Mouse (Mus musculus) stomach, embryonic 15.5 days (tissue): ENCODE data around the gene Kcnd3. TPM values are rescaled to one million over a fixed set of nuclear protein-coding genes. Genes with fewer than 3 reads are reported as not detected.

Experiments
- ATAC-seq: fragments of 200-750 bp; cut with Nextera tagmentation; 2 replicates; pipeline ENCODE4 v1.8.0; 2017; ENCODE audit warnings: low read depth, moderate number of reproducible peaks, moderate TSS enrichment; ENCODE audit not compliant: insufficient read depth, low FRiP score
- H3K27ac ChIP-seq: fragments of 300-500 bp; sonication (generic); 2 replicates; pipeline ENCODE4 v1.5.1; 2015; ENCODE audit warnings: mild to moderate bottlenecking, inconsistent platforms
- H3K27me3 ChIP-seq: fragments of 300-500 bp; sonication (generic); replicated peaks from 2 replicates; pipeline ENCODE4 v1.6.1; 2015; ENCODE audit warnings: inconsistent platforms
- H3K36me3 ChIP-seq: fragments of 300-500 bp; sonication (generic); 2 replicates; pipeline ENCODE4 v1.6.1; 2015; ENCODE audit warnings: inconsistent platforms
- H3K4me1 ChIP-seq: fragments of 300-500 bp; sonication (generic); 2 replicates; pipeline ENCODE4 v1.6.1; 2015; ENCODE audit warnings: inconsistent platforms
- H3K4me2 ChIP-seq: fragments of 300-500 bp; sonication (generic); 2 replicates; pipeline ENCODE4 v1.6.1; 2015; ENCODE audit warnings: mild to moderate bottlenecking, inconsistent platforms
- H3K4me3 ChIP-seq: fragments of 300-500 bp; sonication (generic); replicated peaks from 2 replicates; pipeline ENCODE4 v1.5.1; 2015; ENCODE audit warnings: inconsistent platforms
- H3K9ac ChIP-seq: fragments of 300-500 bp; sonication (generic); 2 replicates; pipeline ENCODE4 v1.6.1; 2015; ENCODE audit warnings: inconsistent platforms
- H3K9me3 ChIP-seq: fragments of 300-500 bp; sonication (generic); 2 replicates; pipeline ENCODE4 v1.6.1; 2016; ENCODE audit warnings: inconsistent platforms
- WGBS: fragments of 180-500 bp; shearing (Covaris S2); methylation state at CpG from one replicate; pipeline ENCODE4 v1.1.7; 2015; 5-methylcytosine and 5-hydroxymethylcytosine counted together
- polyA plus RNA-seq: library from polyadenylated mRNA; unstranded; fragments of >200 nt; fragmentation: Nextera tagmentation; extraction: Ambion mirVana; gene quantifications from 2 replicates; pipeline ENCODE4 v1.2.1, GENCODE M21; 2015

The Kcnd3 gene
- polyA plus RNA-seq, 1 experiment from 2014 or later, result 6.2 TPM

DNA sequence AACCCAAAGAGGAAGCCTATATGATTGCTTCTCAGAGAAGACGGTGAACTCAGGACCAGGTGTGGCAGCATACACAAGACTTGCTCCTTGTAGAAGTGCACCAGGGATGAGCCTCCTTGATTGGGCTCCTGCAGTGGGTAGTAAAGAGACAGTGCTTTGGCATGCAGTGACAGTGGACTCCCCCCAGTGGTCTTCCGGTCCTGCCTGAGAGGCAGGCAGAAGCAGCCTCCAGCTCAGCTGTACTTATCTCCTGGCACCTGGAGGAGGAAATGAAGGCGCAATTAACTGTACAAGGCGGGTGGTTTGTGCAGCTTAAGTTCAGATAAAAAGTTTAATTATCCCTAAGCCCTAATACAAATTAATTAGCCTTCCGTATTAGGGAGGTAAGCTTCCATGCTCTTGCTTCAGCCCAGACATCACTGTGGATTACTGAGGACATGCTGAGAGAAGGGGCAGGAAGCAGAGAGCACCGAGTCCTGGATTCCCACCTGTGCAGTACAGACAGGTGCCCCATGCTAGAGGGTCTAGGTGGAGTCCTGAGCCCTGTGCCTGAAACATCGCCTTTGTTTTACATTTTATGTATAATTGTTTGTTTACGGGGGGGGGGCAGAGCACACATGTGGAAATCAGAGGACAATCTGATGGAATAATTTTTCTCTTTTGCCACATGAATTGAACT is 196.9 kb downstream of the Kcnd3 start:
- H3K27ac ChIP-seq, result no peak overlapping the region
- H3K36me3 ChIP-seq, result no peaks in the 10 kb centered on the region
- H3K4me1 ChIP-seq, result no peaks in the 10 kb centered on the region
- H3K9me3 ChIP-seq, result no peaks in the 10 kb centered on the region
- no peak overlapping the region for H3K9ac ChIP-seq
- 71% methylated on average over 8 of the region's 8 CpGs for WGBS
- no peak for ATAC-seq
- no peaks in the 10 kb centered on the region for H3K27me3 ChIP-seq
- H3K4me2 ChIP-seq, result no peak overlapping the region
- H3K4me3 ChIP-seq, result no peak overlapping the region

DNA sequence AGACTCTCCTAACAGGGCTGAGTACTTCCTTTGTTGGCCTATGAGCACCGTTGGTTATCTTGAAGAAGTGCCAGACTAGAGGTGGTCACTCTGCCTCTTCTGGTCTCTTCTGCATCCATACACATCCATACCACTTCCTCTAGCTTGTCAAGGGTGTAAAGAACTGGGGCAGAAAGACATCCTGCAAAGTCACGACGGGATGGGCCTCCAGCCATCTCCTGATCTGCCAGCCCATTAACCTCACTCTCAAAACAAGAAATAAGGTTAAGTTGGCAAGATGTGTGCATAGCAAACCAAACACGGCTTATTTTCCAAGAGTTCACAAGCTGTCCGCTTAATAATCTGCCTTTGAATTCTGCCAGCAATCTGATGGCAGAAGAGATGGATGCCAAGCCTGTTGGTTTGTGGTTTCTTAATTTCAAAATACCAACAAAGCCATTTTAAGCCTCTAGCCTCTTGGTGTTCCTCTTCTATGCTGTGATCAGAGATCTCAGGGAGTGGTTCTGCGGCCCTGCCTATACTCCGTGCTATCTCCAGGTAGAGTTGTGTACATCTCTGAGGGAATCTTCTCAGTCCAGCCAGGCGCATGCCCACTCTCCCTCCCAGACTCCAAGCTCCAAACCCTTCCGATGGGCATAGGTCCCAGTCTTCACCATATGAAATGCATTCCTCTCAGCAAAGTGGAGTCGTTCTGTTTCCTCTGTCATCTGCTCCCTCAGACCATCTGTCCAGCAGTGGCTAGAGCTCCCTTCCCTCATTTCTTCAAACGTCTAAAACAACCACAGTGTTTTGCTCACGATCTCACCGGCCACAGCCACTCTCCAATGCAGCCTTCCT is 201.6 kb downstream of the Kcnd3 start:
- WGBS, result 84% methylated on average over 13 of the region's 13 CpGs
- H3K36me3 ChIP-seq, result no peaks in the 10 kb centered on the region
- H3K9ac ChIP-seq, result no peak overlapping the region
- H3K4me1 ChIP-seq, result no peaks in the 10 kb centered on the region
- no peaks in the 10 kb centered on the region for H3K9me3 ChIP-seq
- ATAC-seq, result no peak
- no peak overlapping the region for H3K27ac ChIP-seq
- H3K4me2 ChIP-seq, result no peak overlapping the region
- H3K27me3 ChIP-seq, result no peaks in the 10 kb centered on the region
- no peak overlapping the region for H3K4me3 ChIP-seq

GRCm38 (mm10) chr3:105655031-105655585 is 203.0 kb downstream of the Kcnd3 start:
- Histone ChIP-seq H3K4me3 (no peak overlapping the region), H3K9ac (no peak overlapping the region), H3K9me3 (no peaks in the 10 kb centered on the region), H3K27ac (no peak overlapping the region), H3K36me3 (no peaks in the 10 kb centered on the region), H3K4me1 (no peaks in the 10 kb centered on the region), H3K4me2 (no peak overlapping the region), H3K27me3 (no peaks in the 10 kb centered on the region)
- WGBS, result 87% methylated on average over 11 of the region's 11 CpGs
- ATAC-seq, result no peak

DNA sequence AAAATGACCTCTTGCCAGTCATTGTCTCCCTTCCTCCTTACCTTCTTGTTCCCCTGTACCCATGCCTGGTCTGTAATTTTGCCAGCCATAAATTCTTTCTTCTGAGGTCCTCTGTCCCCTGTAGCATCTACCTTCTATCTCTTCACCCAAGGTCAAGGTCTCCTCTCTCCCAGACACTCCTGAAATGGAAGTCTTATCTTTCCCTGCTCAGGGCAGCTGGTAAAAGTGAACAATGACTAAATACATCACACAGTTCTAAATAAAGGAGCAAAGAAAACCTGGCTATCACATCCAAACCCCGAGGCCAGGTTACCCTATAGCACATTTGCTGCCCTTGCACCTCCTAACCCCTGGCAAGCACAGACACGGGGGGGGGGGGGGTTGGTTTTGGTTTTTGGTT is 208.4 kb downstream of the Kcnd3 start:
- no peak overlapping the region for H3K9ac ChIP-seq
- no peaks in the 10 kb centered on the region for H3K9me3 ChIP-seq
- no peaks in the 10 kb centered on the region for H3K4me1 ChIP-seq
- ATAC-seq, result no peak
- no peak overlapping the region for H3K27ac ChIP-seq
- H3K27me3 ChIP-seq, result no peaks in the 10 kb centered on the region
- 45% methylated on average over 2 of the region's 2 CpGs for WGBS
- H3K36me3 ChIP-seq, result no peaks in the 10 kb centered on the region
- no peak overlapping the region for H3K4me2 ChIP-seq
- no peak overlapping the region for H3K4me3 ChIP-seq

GRCm38 (mm10) chr3:105663043-105663442 is 210.9 kb downstream of the Kcnd3 start:
- Histone ChIP-seq H3K36me3 (no peaks in the 10 kb centered on the region), H3K27ac (no peak overlapping the region), H3K4me2 (no peak overlapping the region), H3K9me3 (no peaks in the 10 kb centered on the region), H3K27me3 (no peaks in the 10 kb centered on the region), H3K4me1 (no peaks in the 10 kb centered on the region), H3K4me3 (no peak overlapping the region), H3K9ac (no peak overlapping the region)
- WGBS, result 44% methylated on average over 8 of the region's 8 CpGs
- ATAC-seq, result no peak

DNA sequence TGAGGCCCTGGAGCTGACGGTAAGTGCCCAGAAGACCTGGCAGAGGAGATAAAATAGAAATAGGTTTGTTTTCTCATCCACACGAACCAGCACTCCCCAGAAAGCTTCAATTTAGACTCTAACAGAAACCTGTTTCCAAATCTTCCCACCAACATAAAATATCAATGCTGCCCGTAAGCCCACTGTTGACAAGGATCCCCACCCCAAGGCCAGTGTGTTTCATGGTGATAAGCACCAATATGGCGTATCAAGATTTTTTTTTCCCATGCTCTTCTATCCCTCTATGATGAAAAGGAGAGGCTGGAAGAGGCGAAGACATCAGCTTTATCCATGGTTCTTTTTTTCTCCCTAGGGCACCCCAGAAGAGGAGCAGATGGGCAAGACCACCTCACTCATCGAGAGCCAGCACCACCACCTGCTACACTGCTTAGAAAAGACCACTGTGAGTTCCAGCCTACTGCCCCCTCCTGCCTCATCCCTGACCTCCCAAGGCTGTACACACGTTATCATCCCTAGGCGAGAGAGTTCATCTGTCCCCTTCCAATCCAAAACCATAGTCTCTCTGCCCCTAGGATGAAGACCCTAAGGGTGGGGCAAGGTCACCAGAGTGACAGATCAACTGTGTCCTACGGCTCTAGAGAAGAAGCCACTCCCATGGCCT is 213.1 kb downstream of the Kcnd3 start:
- H3K9ac ChIP-seq, result no peak overlapping the region
- H3K4me1 ChIP-seq, result no peaks in the 10 kb centered on the region
- no peaks in the 10 kb centered on the region for H3K27me3 ChIP-seq
- H3K4me3 ChIP-seq, result no peak overlapping the region
- H3K27ac ChIP-seq, result no peak overlapping the region
- no peaks in the 10 kb centered on the region for H3K9me3 ChIP-seq
- WGBS, result 77% methylated on average over 9 of the region's 9 CpGs
- no peaks in the 10 kb centered on the region for H3K36me3 ChIP-seq
- no peak overlapping the region for H3K4me2 ChIP-seq
- no peak for ATAC-seq

GRCm38 (mm10) chr3:105666996-105667523 is 214.9 kb downstream of the Kcnd3 start:
- no peaks in the 10 kb centered on the region for H3K27me3 ChIP-seq
- H3K27ac ChIP-seq, result no peak overlapping the region
- no peaks in the 10 kb centered on the region for H3K4me1 ChIP-seq
- WGBS, result 68% methylated on average over 4 of the region's 4 CpGs
- no peaks in the 10 kb centered on the region for H3K9me3 ChIP-seq
- ATAC-seq, result no peak
- H3K4me2 ChIP-seq, result no peak overlapping the region
- H3K4me3 ChIP-seq, result no peak overlapping the region
- H3K9ac ChIP-seq, result no peak overlapping the region
- H3K36me3 ChIP-seq, result no peaks in the 10 kb centered on the region

DNA sequence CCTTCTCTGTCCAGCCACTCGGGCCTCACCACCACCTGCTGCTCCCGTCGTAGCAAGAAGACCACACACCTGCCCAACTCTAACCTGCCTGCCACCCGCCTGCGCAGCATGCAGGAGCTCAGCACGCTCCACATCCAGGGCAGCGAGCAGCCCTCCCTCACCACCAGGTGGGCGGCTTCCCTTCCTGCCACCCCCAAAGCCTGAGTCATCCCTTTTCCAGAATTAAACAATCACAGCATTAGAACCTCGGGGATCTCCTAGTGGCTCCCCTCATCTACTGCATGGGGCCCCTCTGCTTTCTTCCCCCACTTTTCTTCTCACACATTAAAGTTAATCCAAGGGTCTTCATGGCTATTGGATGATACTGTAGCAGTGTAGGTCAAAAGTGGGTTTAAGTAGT is 216.0 kb downstream of the Kcnd3 start:
- Histone ChIP-seq H3K4me3 (no peak overlapping the region), H3K4me2 (no peak overlapping the region), H3K27me3 (no peaks in the 10 kb centered on the region), H3K27ac (no peak overlapping the region), H3K9ac (no peak overlapping the region), H3K9me3 (no peaks in the 10 kb centered on the region), H3K4me1 (no peaks in the 10 kb centered on the region), H3K36me3 (no peaks in the 10 kb centered on the region)
- ATAC-seq, result no peak
- whole genome bisulfite sequencing, result 41% methylated on average over 9 of the region's 9 CpGs

DNA sequence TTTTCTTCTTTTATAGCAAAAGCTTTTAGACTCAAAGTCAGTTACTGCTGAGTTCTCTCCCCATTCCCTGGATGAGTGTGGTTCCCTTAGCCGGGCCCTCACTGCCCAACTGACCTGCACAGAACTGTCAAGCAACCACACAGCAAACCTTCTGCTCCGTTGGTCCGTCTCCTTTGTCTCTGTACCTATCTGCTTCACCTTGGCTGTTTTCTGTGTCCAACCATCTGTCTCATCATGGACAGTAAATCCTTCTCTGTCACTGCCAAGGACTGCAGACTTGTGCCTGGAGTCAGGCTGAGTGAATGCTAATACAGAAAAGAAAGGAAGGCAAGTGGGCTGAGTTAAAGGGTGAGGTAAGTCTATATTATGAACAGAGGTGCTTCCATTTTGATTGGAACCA is 217.6 kb downstream of the Kcnd3 start:
- Histone ChIP-seq H3K27ac (no peak overlapping the region), H3K4me1 (no peaks in the 10 kb centered on the region), H3K4me2 (no peak overlapping the region), H3K9me3 (no peaks in the 10 kb centered on the region), H3K36me3 (no peaks in the 10 kb centered on the region), H3K4me3 (no peak overlapping the region), H3K9ac (no peak overlapping the region), H3K27me3 (no peaks in the 10 kb centered on the region)
- WGBS, result 83% methylated on average over 3 of the region's 3 CpGs
- ATAC-seq, result no peak

- Histone ChIP-seq H3K27me3 (no peaks in the 10 kb centered on the region), H3K4me3 (no peak overlapping the region), H3K27ac (no peak overlapping the region), H3K4me1 (no peaks in the 10 kb centered on the region), H3K4me2 (no peak overlapping the region), H3K9me3 (no peaks in the 10 kb centered on the region), H3K36me3 (no peaks in the 10 kb centered on the region), H3K9ac (no peak overlapping the region)
- ATAC-seq, result no peak
- WGBS, result 86% methylated on average over 1 of the region's 1 CpGs
These were observed 218.7 kb downstream of the Kcnd3 start for GRCm38 (mm10) chr3:105670801-105671200.

GRCm38 (mm10) chr3:105674595-105675218 is 222.6 kb downstream of the Kcnd3 start:
- ATAC-seq, result peak; percentile 53
- WGBS, result 19% methylated on average over 7 of the region's 7 CpGs

More at GRCm38 (mm10) chr3:105674595-105675218, 222.6 kb downstream of the Kcnd3 start:
- H3K9me3 ChIP-seq, result no peaks in the 10 kb centered on the region
- H3K4me3 ChIP-seq, result no peak overlapping the region
- no peak overlapping the region for H3K9ac ChIP-seq
- H3K4me1 ChIP-seq, result no peaks in the 10 kb centered on the region
- no peaks in the 10 kb centered on the region for H3K27me3 ChIP-seq
- peaks cover 18% of the 10 kb centered on the region for H3K36me3 ChIP-seq
- no peak overlapping the region for H3K4me2 ChIP-seq
- no peak overlapping the region for H3K27ac ChIP-seq
